Mouse (Mus musculus): ENCODE measurements around the gene Csnk1g2. TPM values are rescaled to one million over a fixed set of nuclear protein-coding genes. Genes with fewer than 3 reads are reported as not detected.
A peak's percentile ranks its signal among the peaks of the same experiment; 100 is the strongest.

Gene Csnk1g2
- polyA plus RNA-seq, 1 experiment from 2014 or later: 131 TPM

- no peak overlapping the region for H3K27ac ChIP-seq
- H3K27me3 ChIP-seq: no peaks in the 10 kb centered on the region
- H3K4me2 ChIP-seq: no peak overlapping the region
- H3K4me1 ChIP-seq: peaks cover 47% of the 10 kb centered on the region
- H3K4me3 ChIP-seq: no peak overlapping the region
- ATAC-seq (ENCODE audit: insufficient number of reproducible peaks, insufficient read depth, low FRiP score, low TSS enrichment, low read depth): no peak
- 94% methylated on average over 7 of the region's 7 CpGs for WGBS
- H3K9ac ChIP-seq: 0 out of 2 replicates have a peak overlapping the region, but pooled peaks have one; percentile 44
- H3K9me3 ChIP-seq: no peaks in the 10 kb centered on the region
- peaks cover 86% of the 10 kb centered on the region for H3K36me3 ChIP-seq
Measured at GRCm38 (mm10) chr10:80669737-80670485, 47.3 kb downstream of the Csnk1g2 start.

DNA sequence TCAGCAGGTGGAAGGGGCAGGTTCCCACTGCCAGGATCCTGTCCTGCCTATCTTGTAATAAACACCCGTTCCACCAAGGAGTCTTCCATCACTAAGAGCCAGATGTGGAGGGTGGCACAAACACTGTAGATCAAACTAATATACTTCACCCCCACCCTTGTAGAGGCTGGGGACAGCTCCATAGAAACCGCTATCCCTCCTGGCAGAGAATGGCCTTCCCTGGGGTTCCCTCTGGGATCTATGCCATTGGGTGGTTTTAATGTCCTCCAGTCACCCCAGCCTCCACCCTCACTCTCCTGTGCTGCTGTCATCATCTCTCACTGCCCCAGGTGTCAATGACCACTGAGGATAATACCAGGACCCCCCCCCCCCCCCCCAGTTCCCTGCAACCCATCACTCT, 47.9 kb downstream of the Csnk1g2 start:
- H3K9me3 ChIP-seq: no peaks in the 10 kb centered on the region
- H3K36me3 ChIP-seq: peaks cover 85% of the 10 kb centered on the region
- no peak overlapping the region for H3K4me2 ChIP-seq
- no peaks in the 10 kb centered on the region for H3K27me3 ChIP-seq
- peaks cover 44% of the 10 kb centered on the region for H3K4me1 ChIP-seq
- 92% methylated on average over 2 of the region's 2 CpGs for WGBS
- no peak overlapping the region for H3K4me3 ChIP-seq
- no peak overlapping the region for H3K9ac ChIP-seq
- ATAC-seq (ENCODE audit: insufficient number of reproducible peaks, insufficient read depth, low FRiP score, low TSS enrichment, low read depth): no peak
- no peak overlapping the region for H3K27ac ChIP-seq

- WGBS: 89% methylated on average over 4 of the region's 4 CpGs
- no peaks in the 10 kb centered on the region for H3K9me3 ChIP-seq
- H3K36me3 ChIP-seq: peaks cover 78% of the 10 kb centered on the region
- no peak for ATAC-seq (ENCODE audit: insufficient number of reproducible peaks, insufficient read depth, low FRiP score, low TSS enrichment, low read depth)
- no peak overlapping the region for H3K4me3 ChIP-seq
- H3K27me3 ChIP-seq: no peaks in the 10 kb centered on the region
- H3K9ac ChIP-seq: no peak overlapping the region
- H3K4me2 ChIP-seq: no peak overlapping the region
- no peak overlapping the region for H3K27ac ChIP-seq
- peaks cover 37% of the 10 kb centered on the region for H3K4me1 ChIP-seq
Measured at GRCm38 (mm10) chr10:80671251-80671650, 48.6 kb downstream of the Csnk1g2 start.

DNA sequence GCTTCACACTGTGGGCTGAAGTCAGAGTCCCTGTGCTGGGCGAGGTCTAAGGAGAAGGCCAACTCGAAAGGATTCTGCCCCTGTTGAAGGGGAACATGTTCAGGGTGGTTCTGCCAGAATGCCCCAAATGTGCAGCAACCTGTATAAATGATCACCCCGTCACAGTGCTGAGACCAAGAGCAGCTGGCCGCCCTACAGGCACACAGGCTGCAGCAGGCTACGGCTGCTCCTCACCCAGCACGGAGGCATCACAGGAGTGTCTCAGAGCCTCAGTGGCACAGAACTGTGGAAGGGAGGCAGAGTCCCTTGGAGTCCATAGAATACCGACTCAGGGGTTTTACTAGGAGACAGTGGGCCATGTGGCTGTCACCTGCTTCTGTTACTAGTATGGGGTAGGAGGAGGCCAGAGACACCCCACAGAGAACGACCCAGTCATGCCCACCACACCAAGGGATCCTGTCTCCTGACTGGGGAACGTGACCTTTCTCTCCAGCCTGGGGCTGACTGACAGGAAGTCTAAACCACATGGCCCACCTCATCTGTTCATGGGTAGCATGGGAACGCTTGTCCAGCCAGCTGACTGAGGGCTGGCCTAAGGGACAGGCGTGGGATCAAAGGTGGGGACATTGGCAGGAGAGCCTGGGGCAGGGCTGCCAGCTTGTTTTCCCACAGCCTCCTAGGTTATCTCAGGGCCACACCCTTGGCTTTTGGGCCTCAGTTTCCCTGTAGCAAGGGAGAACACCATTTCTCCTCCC, 49.5 kb downstream of the Csnk1g2 start:
- H3K27ac ChIP-seq: no peak overlapping the region
- H3K9ac ChIP-seq: peak overlapping the region; percentile 94
- H3K4me3 ChIP-seq: no peak overlapping the region
- H3K36me3 ChIP-seq: peaks cover 69% of the 10 kb centered on the region
- no peaks in the 10 kb centered on the region for H3K27me3 ChIP-seq
- WGBS: 73% methylated on average over 11 of the region's 11 CpGs
- no peaks in the 10 kb centered on the region for H3K9me3 ChIP-seq
- no peak for ATAC-seq (ENCODE audit: insufficient number of reproducible peaks, insufficient read depth, low FRiP score, low TSS enrichment, low read depth)
- no peak overlapping the region for H3K4me2 ChIP-seq
- H3K4me1 ChIP-seq: peaks cover 36% of the 10 kb centered on the region

DNA sequence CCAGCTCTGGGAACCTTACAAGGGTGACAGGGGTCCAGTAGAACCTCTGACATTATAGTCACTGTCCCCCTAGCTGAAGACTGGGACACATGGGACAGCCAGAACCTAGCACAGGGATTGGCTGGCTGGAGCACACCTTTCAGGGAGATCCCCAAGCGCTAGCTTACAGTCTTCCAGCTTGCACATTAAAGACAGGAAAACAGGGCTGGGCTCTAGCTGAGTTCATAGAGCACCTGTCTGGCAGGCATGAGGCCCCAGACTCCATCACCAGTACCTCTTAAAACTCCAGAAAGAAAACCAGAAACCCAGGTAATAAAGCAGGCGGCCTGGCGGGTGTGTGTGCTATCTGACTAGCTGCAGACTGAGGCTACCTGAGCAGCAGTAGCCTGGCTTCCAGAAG, 51.1 kb downstream of the Csnk1g2 start:
- H3K27me3 ChIP-seq: no peaks in the 10 kb centered on the region
- no peak overlapping the region for H3K27ac ChIP-seq
- H3K4me3 ChIP-seq: peak overlapping the region; percentile 71
- no peaks in the 10 kb centered on the region for H3K9me3 ChIP-seq
- no peak for ATAC-seq (ENCODE audit: insufficient number of reproducible peaks, insufficient read depth, low FRiP score, low TSS enrichment, low read depth)
- peaks cover 52% of the 10 kb centered on the region for H3K4me1 ChIP-seq
- peaks cover 54% of the 10 kb centered on the region for H3K36me3 ChIP-seq
- H3K9ac ChIP-seq: peak overlapping the region; percentile 94
- peak overlapping the region; percentile 91 for H3K4me2 ChIP-seq
- 91% methylated on average over 3 of the region's 3 CpGs for WGBS

DNA sequence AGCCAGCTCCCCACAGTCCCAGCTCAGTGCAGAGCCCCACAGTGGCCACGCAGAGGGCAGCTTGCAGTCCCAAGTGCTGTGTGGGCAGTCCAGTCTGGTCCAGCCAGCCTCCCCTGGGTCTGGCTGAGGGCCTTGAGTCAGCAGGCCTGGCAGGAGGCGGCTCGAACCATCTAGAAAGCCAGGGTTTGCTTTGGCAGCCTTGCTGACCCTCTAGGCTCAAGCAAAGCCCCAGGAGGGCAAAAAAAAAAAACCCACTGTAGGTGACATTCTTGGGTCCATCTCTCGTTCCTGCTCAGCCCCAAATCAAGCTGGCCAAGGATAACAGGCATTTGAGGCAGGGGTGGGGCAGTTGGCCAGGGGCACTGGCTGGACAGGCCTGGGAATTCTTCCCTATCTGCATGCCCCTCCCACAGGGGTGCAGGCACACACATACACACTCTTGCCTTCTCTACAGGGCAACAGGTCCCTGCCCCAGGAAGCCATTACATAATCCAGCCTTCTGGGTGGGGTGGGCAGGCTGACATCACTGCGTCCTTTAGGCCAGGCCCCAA, 51.6 kb downstream of the Csnk1g2 start:
- 60% methylated on average over 5 of the region's 5 CpGs for WGBS
- Histone ChIP-seq H3K27me3 (no peaks in the 10 kb centered on the region), H3K36me3 (peaks cover 48% of the 10 kb centered on the region), H3K4me1 (peaks cover 58% of the 10 kb centered on the region), H3K4me2 (peak overlapping the region; percentile 91), H3K27ac (no peak overlapping the region; the same call in 1 of the 2 replicates), H3K9ac (peak overlapping the region; percentile 94), H3K4me3 (peak overlapping the region; percentile 71), H3K9me3 (no peaks in the 10 kb centered on the region)
- ATAC-seq (ENCODE audit: insufficient number of reproducible peaks, insufficient read depth, low FRiP score, low TSS enrichment, low read depth): no peak

- no peaks in the 10 kb centered on the region for H3K27me3 ChIP-seq
- no peaks in the 10 kb centered on the region for H3K9me3 ChIP-seq
- peaks cover 60% of the 10 kb centered on the region for H3K4me1 ChIP-seq
- peak overlapping the region; percentile 71 for H3K4me3 ChIP-seq
- peaks cover 41% of the 10 kb centered on the region for H3K36me3 ChIP-seq
- H3K27ac ChIP-seq: peak overlapping the region; percentile 98
- ATAC-seq (ENCODE audit: insufficient number of reproducible peaks, insufficient read depth, low FRiP score, low TSS enrichment, low read depth): no peak
- peak overlapping the region; percentile 94 for H3K9ac ChIP-seq
- 15% methylated on average over 6 of the region's 6 CpGs for WGBS
- H3K4me2 ChIP-seq: peak overlapping the region; percentile 91
Measured at GRCm38 (mm10) chr10:80674851-80675404, 52.3 kb downstream of the Csnk1g2 start.

- Histone ChIP-seq H3K9ac (peak overlapping the region; percentile 94), H3K36me3 (peaks cover 34% of the 10 kb centered on the region), H3K4me1 (peaks cover 60% of the 10 kb centered on the region), H3K27me3 (no peaks in the 10 kb centered on the region), H3K4me2 (peak overlapping the region; percentile 91), H3K27ac (peak overlapping the region; percentile 98), H3K4me3 (peak overlapping the region; percentile 71), H3K9me3 (no peaks in the 10 kb centered on the region)
- no peak for ATAC-seq (ENCODE audit: insufficient number of reproducible peaks, insufficient read depth, low FRiP score, low TSS enrichment, low read depth)
- WGBS: 1% methylated on average over 28 of the region's 54 CpGs
Measured at GRCm38 (mm10) chr10:80675405-80676197, 53.0 kb downstream of the Csnk1g2 start.

GRCm38 (mm10) chr10:80676198-80676928, 53.7 kb downstream of the Csnk1g2 start:
- ATAC-seq (ENCODE audit: insufficient number of reproducible peaks, insufficient read depth, low FRiP score, low TSS enrichment, low read depth): peak; percentile 91
- Histone ChIP-seq H3K4me2 (peak overlapping the region; percentile 91), H3K27ac (peak overlapping the region; percentile 98), H3K9me3 (no peaks in the 10 kb centered on the region), H3K9ac (peak overlapping the region; percentile 94), H3K4me3 (peak overlapping the region; percentile 71), H3K36me3 (peaks cover 27% of the 10 kb centered on the region), H3K4me1 (peaks cover 60% of the 10 kb centered on the region), H3K27me3 (no peaks in the 10 kb centered on the region)
- WGBS: under 1% methylated on average over 52 of the region's 78 CpGs

DNA sequence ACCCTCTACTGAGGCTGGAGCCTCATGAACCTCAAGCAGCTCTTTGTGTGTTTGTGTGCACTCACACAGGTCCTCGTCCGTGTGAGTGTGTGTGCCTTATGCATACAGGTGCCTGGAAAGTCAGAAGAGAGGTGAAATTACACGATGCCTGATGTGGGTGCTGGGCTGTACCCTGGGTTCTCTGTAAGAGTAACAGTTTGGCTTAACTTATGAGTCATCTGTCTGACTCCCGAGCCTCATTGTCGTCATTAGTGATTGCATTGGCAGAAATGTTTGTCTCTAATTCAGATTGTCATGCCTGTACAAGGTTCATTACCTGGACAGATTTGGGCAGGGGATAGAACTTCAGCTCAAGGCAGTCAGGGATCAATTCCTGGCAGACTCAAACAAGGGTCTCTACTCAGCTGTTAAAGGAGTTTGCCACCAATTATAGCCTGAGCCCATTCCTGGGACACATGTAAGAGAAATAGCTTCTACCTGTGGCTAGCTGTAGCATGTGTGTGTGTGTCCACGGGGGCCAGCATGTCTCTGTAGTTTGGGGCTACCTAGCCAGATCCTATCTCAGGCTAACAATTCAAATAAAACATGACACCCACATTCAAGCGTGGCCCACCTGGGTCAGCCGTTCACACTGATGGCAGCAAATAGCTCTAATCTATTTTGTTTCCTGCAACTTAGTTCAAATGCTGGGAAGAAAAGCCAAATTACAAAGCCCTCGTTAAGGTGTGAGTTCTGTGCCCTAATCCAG, 54.7 kb downstream of the Csnk1g2 start:
- H3K9ac ChIP-seq: peak overlapping the region; percentile 80
- ATAC-seq (ENCODE audit: insufficient number of reproducible peaks, insufficient read depth, low FRiP score, low TSS enrichment, low read depth): no peak
- H3K27me3 ChIP-seq: no peaks in the 10 kb centered on the region
- peaks cover 17% of the 10 kb centered on the region for H3K36me3 ChIP-seq
- peak overlapping the region; percentile 98 for H3K27ac ChIP-seq
- H3K4me3 ChIP-seq: peak overlapping the region; percentile 71
- H3K9me3 ChIP-seq: no peaks in the 10 kb centered on the region
- 29% methylated on average over 9 of the region's 9 CpGs for WGBS
- peak overlapping the region; percentile 91 for H3K4me2 ChIP-seq
- peaks cover 57% of the 10 kb centered on the region for H3K4me1 ChIP-seq

Data from embryonic facial prominence, embryonic 13.5 days (tissue).